Mouse (Mus musculus): ENCODE measurements around the gene Aup1. TPM values are rescaled to one million over a fixed set of nuclear protein-coding genes. Genes with fewer than 3 reads are reported as not detected.

Aup1 gene
- polyA plus RNA-seq, 1 experiment from 2014 or later, result 175 TPM

DNA sequence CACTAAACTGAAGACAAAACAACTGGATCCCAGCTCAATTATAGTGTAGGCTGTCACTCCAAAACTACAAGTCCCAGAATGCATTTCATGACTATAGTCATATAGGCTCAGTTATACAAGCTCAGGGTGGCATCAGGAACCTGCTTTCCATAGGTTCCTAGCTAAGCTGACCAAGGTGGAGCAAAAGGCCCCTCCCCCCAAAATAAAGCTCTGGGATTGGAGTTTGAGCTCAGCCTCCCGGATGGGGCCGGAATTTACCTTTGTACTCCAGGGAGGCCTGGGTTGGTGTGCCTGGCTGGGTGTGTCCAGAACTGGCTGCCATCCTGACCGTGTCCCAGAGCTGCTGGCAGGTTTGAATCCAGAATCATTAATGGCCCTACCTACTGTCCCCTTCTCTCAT is 3.5 kb downstream of the Aup1 start, which contains the start of gene Dqx1:
Gene Dqx1, plus strand, starts transcription at position 55 of the 400 bp plus-strand sequence.
- Histone ChIP-seq H3K36me3 (replicated peaks; ENCODE audit: insufficient read depth, low read length) (peaks cover 17% of the 10 kb centered on the region), H3K4me1 (ENCODE audit: insufficient read depth) (peaks cover 24% of the 10 kb centered on the region), H3K27me3 (ENCODE audit: insufficient read depth, low read length) (peaks cover 6% of the 10 kb centered on the region), H3K9ac (replicated peaks) (peak within 1 kb of the TSS; percentile 58), H3K27ac (ENCODE audit: low read depth) (peak within 1 kb of the TSS; percentile 90), H3K4me2 (ENCODE audit: low read depth, low read length) (peak within 1 kb of the TSS; percentile 70), H3K4me3 (ENCODE audit: low read depth, low read length) (peak within 1 kb of the TSS; percentile 38), H3K9me3 (ENCODE audit: low read length) (no peaks in the 10 kb centered on the region)
- TF ChIP-seq EP300 (IDR thresholded peaks at IDR 0.05; ENCODE audit: low read depth), result peak; percentile 58
- no peak for TF ChIP-seq CTCF (IDR thresholded peaks at IDR 0.05; ENCODE audit: low read depth)
- ATAC-seq (peak; percentile 60), DNase-seq (peak; percentile 75)
- WGBS (ENCODE audit: insufficient replicate concordance), result 69% methylated on average over 3 of the region's 3 CpGs

DNA sequence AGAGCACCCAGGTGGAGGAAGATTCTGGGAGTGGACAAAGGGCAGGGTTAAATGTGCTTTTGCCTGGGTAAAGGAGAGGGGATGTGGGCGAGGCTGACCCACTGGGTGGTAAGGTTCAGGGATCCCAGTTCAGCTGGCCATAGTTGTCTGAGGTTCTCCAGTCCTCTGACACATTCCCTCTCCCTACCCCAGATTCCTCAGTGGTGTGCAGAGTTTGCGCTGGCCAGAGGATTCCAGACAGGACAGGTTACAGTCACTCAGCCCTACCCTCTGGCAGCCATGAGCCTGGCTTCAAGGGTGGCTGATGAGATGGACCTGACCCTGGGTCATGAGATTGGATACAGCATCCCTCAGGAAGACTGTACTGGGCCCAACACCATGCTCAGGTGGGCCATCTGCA is 4.4 kb downstream of the Aup1 start:
- DNase-seq (no peak), ATAC-seq (no peak)
- Histone ChIP-seq H3K4me1 (ENCODE audit: insufficient read depth) (peaks cover 15% of the 10 kb centered on the region), H3K27me3 (ENCODE audit: insufficient read depth, low read length) (peaks cover 16% of the 10 kb centered on the region), H3K4me2 (ENCODE audit: low read depth, low read length) (peak overlapping the region; percentile 70), H3K9me3 (ENCODE audit: low read length) (no peaks in the 10 kb centered on the region), H3K9ac (replicated peaks) (peak overlapping the region; percentile 58), H3K4me3 (ENCODE audit: low read depth, low read length) (peak overlapping the region; percentile 38), H3K36me3 (replicated peaks; ENCODE audit: insufficient read depth, low read length) (peaks cover 17% of the 10 kb centered on the region), H3K27ac (ENCODE audit: low read depth) (peak overlapping the region; percentile 90)
- 96% methylated on average over 2 of the region's 2 CpGs for WGBS (ENCODE audit: insufficient replicate concordance)
- TF ChIP-seq CTCF (IDR thresholded peaks at IDR 0.05; ENCODE audit: low read depth), result no peak
- no peak for TF ChIP-seq EP300 (IDR thresholded peaks at IDR 0.05; ENCODE audit: low read depth)

DNA sequence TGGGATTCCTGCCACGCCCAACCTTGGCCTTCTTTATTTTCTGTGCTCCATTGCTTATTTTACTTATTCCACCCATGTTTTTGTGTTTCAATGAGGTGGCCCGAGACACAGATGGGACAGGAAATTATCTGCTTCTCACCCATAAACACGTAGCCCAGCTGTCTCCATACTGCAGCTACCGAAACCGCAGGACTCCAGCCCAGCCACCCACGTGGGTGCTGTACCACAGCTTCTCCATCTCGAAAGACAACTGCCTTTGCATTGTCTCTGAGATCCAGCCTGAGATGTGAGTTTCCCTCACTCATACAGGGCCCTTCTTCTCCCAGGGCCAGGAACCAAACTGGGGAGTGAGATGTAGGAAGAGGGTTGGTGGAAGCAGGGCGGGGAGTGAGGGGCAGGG is 11.7 kb downstream of the Aup1 start:
- no peak for DNase-seq
- no peak overlapping the region for H3K4me3 ChIP-seq (ENCODE audit: low read depth, low read length)
- no peaks in the 10 kb centered on the region for H3K9me3 ChIP-seq (ENCODE audit: low read length)
- peaks cover 88% of the 10 kb centered on the region for H3K27me3 ChIP-seq (ENCODE audit: insufficient read depth, low read length)
- no peaks in the 10 kb centered on the region for H3K36me3 ChIP-seq (replicated peaks; ENCODE audit: insufficient read depth, low read length)
- peaks cover 10% of the 10 kb centered on the region for H3K4me1 ChIP-seq (ENCODE audit: insufficient read depth)
- no peak overlapping the region for H3K27ac ChIP-seq (ENCODE audit: low read depth)
- no peak for ATAC-seq
- H3K4me2 ChIP-seq (ENCODE audit: low read depth, low read length), result no peak overlapping the region
- WGBS (ENCODE audit: insufficient replicate concordance), result 34% methylated on average over 8 of the region's 8 CpGs
- no peak overlapping the region for H3K9ac ChIP-seq (replicated peaks)
- TF ChIP-seq EP300 (IDR thresholded peaks at IDR 0.05; ENCODE audit: low read depth), result no peak
- TF ChIP-seq CTCF (IDR thresholded peaks at IDR 0.05; ENCODE audit: low read depth), result no peak

DNA sequence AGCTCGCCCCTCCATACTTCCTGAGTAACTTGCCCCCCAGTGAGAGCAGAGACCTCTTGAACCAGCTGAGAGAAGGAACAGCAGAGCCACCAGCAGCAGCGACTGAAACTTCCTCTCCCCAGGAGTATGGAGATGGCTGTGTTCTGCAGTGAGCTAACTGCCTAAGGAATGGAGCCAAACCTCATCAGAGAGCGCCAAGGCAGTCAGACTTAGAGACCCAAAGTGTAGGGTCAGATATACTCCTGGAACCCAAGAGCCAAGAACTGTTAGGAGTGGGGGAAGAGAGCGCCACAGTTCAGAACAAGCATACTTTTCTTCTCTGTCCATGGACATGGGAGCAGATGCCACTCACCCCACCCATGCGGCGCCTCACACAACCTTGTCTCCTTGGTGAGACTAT is 12.1 kb downstream of the Aup1 start:
- WGBS (ENCODE audit: insufficient replicate concordance), result 33% methylated on average over 6 of the region's 6 CpGs
- Histone ChIP-seq H3K27me3 (ENCODE audit: insufficient read depth, low read length) (peaks cover 92% of the 10 kb centered on the region), H3K4me1 (ENCODE audit: insufficient read depth) (peaks cover 10% of the 10 kb centered on the region), H3K9me3 (ENCODE audit: low read length) (no peaks in the 10 kb centered on the region), H3K9ac (replicated peaks) (no peak overlapping the region), H3K36me3 (replicated peaks; ENCODE audit: insufficient read depth, low read length) (no peaks in the 10 kb centered on the region), H3K27ac (ENCODE audit: low read depth) (no peak overlapping the region), H3K4me3 (ENCODE audit: low read depth, low read length) (no peak overlapping the region), H3K4me2 (ENCODE audit: low read depth, low read length) (no peak overlapping the region)
- ATAC-seq (no peak), DNase-seq (no peak)
- TF ChIP-seq CTCF (IDR thresholded peaks at IDR 0.05; ENCODE audit: low read depth) (no peak), EP300 (IDR thresholded peaks at IDR 0.05; ENCODE audit: low read depth) (no peak)

DNA sequence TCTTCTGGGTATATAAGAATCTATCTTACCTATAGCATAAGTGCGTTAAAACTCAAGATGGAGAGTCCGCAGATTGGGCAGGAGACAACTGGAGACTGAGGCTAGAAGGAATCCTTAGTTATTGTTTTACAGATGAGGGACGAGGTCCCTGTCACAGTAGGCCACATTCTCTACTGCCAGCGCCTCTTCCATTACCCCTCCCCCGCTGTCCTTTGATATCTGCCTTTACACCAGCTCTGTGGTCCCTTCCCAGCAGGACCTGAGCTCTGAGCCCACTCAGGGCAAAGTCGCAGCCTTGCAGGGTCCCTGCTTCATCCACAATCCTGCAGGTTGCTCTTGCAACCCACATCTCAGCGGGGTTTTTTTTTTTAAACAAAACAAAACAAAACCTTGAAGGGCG is 13.9 kb downstream of the Aup1 start:
- Histone ChIP-seq H3K4me1 (ENCODE audit: insufficient read depth) (peaks cover 10% of the 10 kb centered on the region), H3K27ac (ENCODE audit: low read depth) (no peak overlapping the region), H3K9me3 (ENCODE audit: low read length) (no peaks in the 10 kb centered on the region), H3K36me3 (replicated peaks; ENCODE audit: insufficient read depth, low read length) (no peaks in the 10 kb centered on the region), H3K4me3 (ENCODE audit: low read depth, low read length) (peak overlapping the region; percentile 26), H3K27me3 (ENCODE audit: insufficient read depth, low read length) (peaks cover 100% of the 10 kb centered on the region), H3K9ac (replicated peaks) (no peak overlapping the region), H3K4me2 (ENCODE audit: low read depth, low read length) (peak overlapping the region; percentile 62)
- DNase-seq (no peak), ATAC-seq (no peak)
- 20% methylated on average over 8 of the region's 8 CpGs for WGBS (ENCODE audit: insufficient replicate concordance)
- TF ChIP-seq EP300 (IDR thresholded peaks at IDR 0.05; ENCODE audit: low read depth), result no peak
- no peak for TF ChIP-seq CTCF (IDR thresholded peaks at IDR 0.05; ENCODE audit: low read depth)

DNA sequence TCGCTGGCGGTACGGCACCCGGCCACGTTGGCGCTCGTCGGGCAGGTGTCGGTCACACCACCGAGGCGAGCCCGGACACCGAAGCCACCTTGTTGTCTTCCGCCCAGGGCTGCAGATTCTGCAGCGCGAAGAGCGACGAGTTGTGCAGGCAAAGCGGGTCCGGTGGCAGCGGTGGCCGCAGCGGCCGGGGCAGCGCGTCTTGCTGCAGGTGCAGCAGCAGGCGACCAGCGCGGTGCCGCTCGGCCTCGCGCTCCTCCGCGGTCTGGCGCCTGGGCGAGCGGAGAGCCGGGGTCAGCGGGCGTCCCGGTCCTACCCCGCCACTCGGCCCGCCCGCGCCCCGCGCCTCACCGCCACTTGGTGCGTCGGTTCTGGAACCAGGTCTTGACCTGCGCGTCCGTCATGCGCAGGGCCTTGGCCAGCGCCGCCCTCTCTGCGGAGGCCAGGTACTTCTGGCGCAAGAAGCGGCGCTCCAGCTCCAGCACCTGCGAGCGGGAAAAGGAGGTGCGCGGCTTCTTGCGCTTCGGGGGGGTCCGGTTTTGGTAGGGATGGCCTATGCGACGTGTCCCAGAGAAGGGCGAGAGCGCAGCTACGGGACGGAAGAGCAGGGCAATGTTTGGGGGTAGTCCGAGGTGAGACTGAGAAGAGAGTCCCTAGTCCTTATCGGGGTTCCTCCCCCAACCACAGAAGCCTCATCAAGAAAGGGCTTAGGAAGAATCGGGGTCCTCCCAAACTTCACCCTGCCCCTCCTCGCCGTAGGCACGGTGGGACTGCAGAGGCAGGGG is 14.6 kb downstream of the Aup1 start:
- Histone ChIP-seq H3K4me2 (ENCODE audit: low read depth, low read length) (peak overlapping the region; percentile 62), H3K27me3 (ENCODE audit: insufficient read depth, low read length) (peaks cover 99% of the 10 kb centered on the region), H3K4me1 (ENCODE audit: insufficient read depth) (peaks cover 10% of the 10 kb centered on the region), H3K27ac (ENCODE audit: low read depth) (no peak overlapping the region), H3K36me3 (replicated peaks; ENCODE audit: insufficient read depth, low read length) (no peaks in the 10 kb centered on the region), H3K9ac (replicated peaks) (no peak overlapping the region), H3K4me3 (ENCODE audit: low read depth, low read length) (peak overlapping the region; percentile 26), H3K9me3 (ENCODE audit: low read length) (no peaks in the 10 kb centered on the region)
- peak; percentile 16; the same call in 1 of the 2 replicates for ATAC-seq
- 3% methylated on average over 74 of the region's 81 CpGs for WGBS (ENCODE audit: insufficient replicate concordance)
- no peak for DNase-seq
- TF ChIP-seq CTCF (IDR thresholded peaks at IDR 0.05; ENCODE audit: low read depth) (no peak), EP300 (IDR thresholded peaks at IDR 0.05; ENCODE audit: low read depth) (no peak)
